Mouse (Mus musculus) v-Abl transformed pro-B cells (cell line): ENCODE data around the gene Hipk4.

Experiments used
- in situ Hi-C, 2 experiments: fragments of 400-800 bp; cut with MboI; formaldehyde crosslinking; loops; one replicate each; pipeline ENCODE4 v1.15.1; 2025; ENCODE audit not compliant: unreplicated experiment in 2 of 2

Hipk4 gene

GRCm38 (mm10) chr7:27522967-27523366, at the start of gene Hipk4:
TSS of gene Hipk4 (plus strand) at chr7:27523267.
- in situ Hi-C loops: loop anchor here (10.0 kb wide), 2 partner anchors 88 to 178 kb away; no protein-coding TSS in a partner anchor

DNA sequence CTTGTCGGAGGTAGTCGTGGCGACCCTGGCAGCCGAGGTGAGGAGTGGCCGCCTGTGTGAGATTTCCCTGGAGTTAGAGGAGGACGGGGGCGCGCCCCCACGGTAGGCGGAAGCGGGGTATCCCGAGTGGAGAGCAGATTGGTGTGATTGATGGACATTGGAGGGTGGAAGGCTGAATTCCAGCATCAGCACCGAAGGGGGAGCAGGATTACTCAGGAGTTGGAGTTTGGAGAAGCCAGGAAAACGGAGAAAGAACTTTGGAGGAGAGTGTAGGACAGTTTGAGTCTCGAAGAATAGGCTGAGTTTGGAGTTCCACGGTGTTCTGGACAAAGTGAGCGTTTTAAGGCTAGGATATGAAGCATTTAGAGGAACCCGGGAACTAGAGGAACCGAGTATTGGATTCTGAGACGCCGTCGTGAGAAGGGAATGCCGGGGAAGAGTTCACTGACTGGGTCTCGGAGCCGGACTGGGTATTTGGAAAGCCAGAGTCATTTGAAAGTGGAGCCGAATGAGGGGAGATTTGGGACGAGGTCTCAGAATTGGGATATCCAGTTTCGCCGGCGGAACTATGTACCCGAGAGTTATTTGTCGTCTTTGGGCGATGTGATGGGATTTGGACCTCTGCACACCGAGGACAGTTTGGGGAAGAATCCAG, 49.1 kb upstream of the Hipk4 start:
- in situ Hi-C loops: loop anchor here in 1 of 2 experiments (25.0 kb wide), 3 partner anchors 913 to 1837 kb away; partner anchors contain the start of genes B3gnt8, Hnrnpl, Med29 and Paf1

- in situ Hi-C loops: loop anchor here in 1 of 2 experiments (25.0 kb wide), 3 partner anchors 913 to 1837 kb away; partner anchors contain the start of genes B3gnt8, Hnrnpl, Med29 and Paf1
These were observed 48.5 kb upstream of the Hipk4 start for GRCm38 (mm10) chr7:27474490-27474954.

DNA sequence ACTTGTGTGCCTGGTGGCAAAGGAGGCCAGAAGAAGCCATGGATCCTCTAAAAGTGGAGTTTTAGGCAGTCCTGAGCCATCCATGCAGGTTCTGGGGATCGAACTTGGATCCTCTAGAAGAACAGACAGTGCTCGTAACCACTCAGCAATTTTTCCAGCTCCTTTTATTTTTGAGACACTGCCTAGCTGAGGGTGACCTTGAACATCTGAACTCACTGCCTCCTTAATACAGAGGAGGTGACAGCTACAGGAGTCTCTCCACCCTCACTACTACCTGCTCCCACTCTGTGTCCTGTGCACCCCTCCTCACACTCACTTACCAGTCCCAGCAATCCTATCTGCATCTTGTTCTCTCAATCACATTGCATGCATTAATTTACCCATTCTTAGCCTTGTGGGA, 47.5 kb upstream of the Hipk4 start:
- in situ Hi-C loops: no loop called here

GRCm38 (mm10) chr7:27476098-27476635, 46.9 kb upstream of the Hipk4 start:
- in situ Hi-C loops: no loop called here

- in situ Hi-C loops: no loop called here
These were observed 44.5 kb upstream of the Hipk4 start for GRCm38 (mm10) chr7:27478561-27478960.

DNA sequence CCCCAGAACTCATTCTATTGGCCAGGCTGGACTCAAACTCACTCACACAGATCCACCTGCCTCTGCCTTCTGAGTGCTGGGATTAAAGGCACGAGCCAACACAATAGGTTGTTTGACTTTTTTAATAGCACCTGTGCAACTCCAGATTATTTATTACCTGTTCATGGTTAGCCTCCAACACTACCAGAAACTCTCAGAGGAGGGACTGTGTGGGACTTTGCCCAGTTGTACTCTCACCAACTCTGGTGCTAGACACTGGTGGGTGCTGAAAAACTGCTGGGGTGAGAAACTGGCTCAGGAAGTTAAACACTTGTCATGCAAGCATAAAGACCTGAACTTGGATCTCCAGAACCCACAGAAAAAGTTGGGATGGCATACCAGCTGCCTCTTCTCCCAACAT, 43.3 kb upstream of the Hipk4 start:
- in situ Hi-C loops: no loop called here

GRCm38 (mm10) chr7:27480506-27480905, 42.6 kb upstream of the Hipk4 start:
- in situ Hi-C loops: no loop called here

DNA sequence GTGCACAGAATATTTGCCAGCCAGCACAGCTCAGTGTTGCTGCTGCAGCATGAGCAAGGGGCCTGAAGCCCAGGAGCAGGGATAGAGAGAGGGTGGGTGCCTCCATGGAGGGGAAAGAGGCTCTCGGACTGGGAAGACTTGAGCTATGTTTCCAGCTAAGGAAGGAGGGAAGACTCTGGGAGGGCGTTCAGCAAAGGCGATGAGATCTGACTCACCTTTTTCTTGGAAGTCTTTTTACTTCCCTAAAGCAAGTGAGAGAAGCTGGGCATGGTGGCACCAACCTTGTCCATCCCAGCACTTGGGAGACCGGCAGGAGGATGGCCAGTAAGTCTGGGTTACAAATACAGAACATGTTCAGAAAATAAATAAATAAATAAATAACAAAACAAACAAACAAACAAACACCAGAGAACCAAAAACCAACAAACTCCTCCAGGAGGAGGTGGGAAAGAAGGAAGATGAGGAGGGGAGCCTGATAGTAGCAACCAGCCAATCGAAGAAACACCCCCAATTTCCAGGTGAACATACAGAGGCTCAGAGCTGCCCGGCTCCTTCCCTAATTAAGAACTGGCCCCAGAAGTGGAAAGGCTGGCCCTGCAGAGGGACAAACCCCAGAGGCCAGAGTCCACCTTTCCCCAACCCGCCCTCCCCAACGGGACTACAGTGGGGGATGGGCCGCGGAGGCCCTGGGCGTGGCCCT, 42.0 kb upstream of the Hipk4 start:
- in situ Hi-C loops: no loop called here

DNA sequence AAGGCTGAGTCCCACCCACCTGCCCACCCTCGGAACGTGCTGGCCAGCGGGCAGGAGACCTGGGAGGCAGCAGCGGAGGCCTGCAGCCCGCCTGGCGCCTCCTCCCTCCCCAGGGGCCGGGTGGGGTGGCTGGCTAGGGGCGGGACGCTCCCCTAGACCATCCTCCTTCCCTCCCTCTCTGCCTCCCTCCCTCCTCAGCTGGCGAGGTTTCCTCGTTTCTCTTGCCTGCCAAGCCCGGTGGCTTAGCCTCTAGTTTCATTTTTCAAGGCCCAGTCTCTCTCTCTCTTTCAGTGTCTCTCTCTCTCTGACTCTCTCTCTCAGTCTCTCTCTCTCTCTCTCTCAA, 41.5 kb upstream of the Hipk4 start:
- in situ Hi-C loops: no loop called here

- in situ Hi-C loops: no loop called here
These were observed 39.2 kb upstream of the Hipk4 start for GRCm38 (mm10) chr7:27483860-27484259.

DNA sequence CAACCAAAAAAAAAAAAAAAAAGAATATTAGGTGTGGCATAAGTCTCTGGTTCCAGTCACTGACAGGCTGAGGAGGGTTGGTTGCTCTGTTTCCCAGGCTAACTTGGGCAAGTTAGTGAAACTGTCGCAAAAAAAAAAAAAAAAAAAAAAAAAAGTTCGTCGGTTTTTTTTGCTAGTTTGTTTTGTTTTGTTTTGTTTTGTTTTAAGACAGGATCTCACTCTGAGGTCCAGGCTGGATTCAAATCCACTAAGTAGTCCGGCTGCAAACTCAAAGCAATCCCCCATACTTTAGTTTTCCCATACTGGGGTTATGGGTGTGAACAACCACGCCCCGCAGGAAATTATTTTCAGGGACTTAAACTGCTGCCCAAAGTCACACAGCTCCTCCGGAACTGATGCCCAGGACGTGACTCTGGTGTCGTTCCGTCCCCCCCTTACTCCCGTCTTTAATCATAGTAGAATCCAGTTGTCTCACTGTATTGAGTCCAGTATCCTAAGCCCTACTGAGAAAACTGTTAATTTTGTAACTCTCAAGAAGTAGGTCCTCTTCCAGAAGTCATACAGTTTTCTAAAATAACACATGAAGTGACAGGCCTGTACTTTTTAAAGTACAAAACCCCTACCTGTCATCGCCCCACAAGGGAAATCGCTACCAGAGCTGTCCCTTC, 36.8 kb upstream of the Hipk4 start:
- in situ Hi-C loops: loop anchor here (5.0 kb wide), 2 partner anchors 44 to 91 kb away; no protein-coding TSS in a partner anchor

DNA sequence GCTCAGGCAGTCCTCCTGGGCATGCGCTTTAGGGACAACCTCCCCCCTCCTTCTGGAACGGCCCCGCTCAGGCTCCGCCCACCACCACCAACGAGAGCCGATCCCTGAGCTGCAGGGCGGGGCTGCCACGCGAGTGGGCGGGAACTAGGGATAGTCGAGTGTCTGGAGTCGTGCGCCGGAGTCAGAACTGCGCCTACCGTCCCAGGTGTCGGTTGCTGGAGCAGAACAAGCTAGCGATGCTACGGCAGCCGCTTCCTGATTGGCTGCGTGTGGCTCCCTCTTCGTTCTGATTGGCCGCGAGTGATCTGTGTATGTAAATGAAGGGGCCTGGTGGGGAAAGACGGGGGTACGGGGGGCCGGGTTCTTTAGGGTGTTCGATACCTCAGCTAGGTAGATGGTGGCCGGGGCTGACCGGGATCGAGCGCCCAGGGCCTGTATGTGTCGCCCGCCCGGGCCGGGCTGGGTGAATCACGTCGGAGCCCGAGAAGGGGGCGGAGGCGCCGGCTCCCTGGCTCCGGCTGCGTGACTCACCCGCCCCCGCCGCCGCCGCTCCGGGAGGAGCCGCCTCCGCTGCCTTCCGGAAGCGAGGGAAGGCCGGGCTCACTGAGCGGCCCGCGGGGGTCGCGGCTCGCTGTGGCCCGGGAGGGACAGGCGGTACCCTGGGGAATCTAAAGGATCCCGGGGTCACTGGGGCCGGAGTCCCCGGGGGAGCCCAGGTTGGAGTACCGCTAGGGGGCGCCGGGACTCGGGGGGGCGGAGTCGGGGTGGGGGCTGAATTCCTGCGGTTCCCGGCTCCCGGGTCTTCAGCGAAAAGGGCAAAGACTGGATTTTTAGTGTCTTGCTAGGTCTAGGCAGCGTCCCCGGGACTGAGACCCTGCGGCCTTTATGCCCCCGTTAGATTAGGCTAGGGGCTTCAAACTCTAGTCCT, 36.0 kb upstream of the Hipk4 start, which contains the start of gene Sertad1:
TSS of gene Sertad1 (plus strand) at position 141 of the 928 bp plus-strand sequence.
- in situ Hi-C loops: loop anchor here (5.0 kb wide), 2 partner anchors 45 to 90 kb away; no protein-coding TSS in a partner anchor

DNA sequence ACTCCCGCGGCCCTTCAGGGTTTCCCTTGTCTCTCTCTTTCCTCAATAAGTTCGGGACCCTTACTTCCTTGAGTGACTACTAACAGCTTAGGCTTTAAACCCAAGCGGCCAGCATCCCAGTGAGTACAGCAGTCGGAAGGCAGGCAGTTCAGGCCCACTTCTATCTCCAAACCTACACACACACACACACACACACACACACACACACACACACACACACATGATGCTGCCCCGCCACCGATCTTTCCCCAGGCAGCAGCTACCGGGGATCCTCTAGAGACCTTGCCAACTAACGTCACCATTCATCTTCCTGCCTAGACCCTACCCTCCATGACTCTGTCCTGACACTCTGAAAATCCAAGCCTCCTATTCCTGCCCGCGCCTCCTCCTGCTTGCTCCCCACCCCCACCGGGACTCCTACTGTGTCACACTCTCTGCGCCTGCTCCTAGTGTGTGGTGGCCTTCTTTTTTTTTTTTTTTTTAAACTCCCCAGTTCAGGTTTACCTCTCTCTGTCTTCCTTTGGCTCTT, 35.3 kb upstream of the Hipk4 start:
- in situ Hi-C loops: loop anchor here (5.0 kb wide), 2 partner anchors 46 to 89 kb away; no protein-coding TSS in a partner anchor

GRCm38 (mm10) chr7:27489270-27489869, 33.7 kb upstream of the Hipk4 start:
- in situ Hi-C loops: loop anchor here (5.0 kb wide), 2 partner anchors 47 to 88 kb away; no protein-coding TSS in a partner anchor

DNA sequence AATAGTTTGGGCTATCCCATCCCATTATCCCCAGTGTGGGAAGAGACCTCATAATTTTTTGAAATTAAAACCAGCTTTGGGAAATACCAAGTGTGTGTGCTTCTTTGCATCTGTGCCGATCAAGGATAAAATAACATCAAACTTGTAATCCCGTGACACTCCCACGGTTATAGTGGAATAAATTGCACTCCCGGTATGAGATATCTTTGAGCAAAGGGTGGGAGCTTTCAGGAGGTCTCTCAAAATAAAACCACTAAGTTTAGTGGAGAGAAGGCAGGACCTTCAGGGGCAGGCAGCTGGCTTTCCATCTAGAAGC, 32.9 kb upstream of the Hipk4 start:
- in situ Hi-C loops: loop anchor here in 1 of 2 experiments (10.0 kb wide), 1 partner anchor 155 kb away; the partner anchor contains the start of gene Ltbp4

- in situ Hi-C loops: loop anchor here in 1 of 2 experiments (10.0 kb wide), 1 partner anchor 156 kb away; the partner anchor contains the start of gene Ltbp4
These were observed 32.3 kb upstream of the Hipk4 start for GRCm38 (mm10) chr7:27490543-27491329.

DNA sequence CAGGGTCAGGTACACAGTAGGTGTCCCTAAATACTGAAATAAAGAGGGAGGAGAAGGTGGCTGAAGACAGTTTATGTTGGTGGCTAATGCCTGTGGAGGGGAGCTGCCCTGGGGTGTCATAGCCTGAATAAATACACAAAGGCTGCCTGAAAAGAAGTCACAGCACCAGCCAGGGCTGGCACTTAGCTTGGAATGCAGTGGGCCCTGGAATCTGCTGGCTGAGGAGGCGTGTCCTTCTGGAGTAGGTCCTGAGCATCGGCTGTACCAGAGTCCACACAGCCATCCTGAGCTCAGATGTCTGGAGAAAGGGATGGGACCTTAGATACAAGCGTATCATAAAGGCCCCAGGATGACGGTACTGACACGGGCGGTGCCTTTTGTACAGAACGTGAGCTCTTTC, 31.2 kb upstream of the Hipk4 start:
- in situ Hi-C loops: loop anchor here in 1 of 2 experiments (10.0 kb wide), 1 partner anchor 157 kb away; the partner anchor contains the start of gene Ltbp4
